Mouse (Mus musculus): ENCODE measurements around the gene Acvrl1.
"Not testable (repeated sequence)": the region's sequence is repeated elsewhere in the genome, so short reads cannot be mapped to it uniquely, and the experiment has no call there.

Gene Acvrl1

GRCm38 (mm10) chr15:101107906-101108671 is 20.2 kb upstream of the Acvrl1 start:
- DNase-seq (ENCODE audit: low spot score): no peak

GRCm38 (mm10) chr15:101113176-101113575 is 15.1 kb upstream of the Acvrl1 start:
- no peak for DNase-seq (ENCODE audit: low spot score)

DNA sequence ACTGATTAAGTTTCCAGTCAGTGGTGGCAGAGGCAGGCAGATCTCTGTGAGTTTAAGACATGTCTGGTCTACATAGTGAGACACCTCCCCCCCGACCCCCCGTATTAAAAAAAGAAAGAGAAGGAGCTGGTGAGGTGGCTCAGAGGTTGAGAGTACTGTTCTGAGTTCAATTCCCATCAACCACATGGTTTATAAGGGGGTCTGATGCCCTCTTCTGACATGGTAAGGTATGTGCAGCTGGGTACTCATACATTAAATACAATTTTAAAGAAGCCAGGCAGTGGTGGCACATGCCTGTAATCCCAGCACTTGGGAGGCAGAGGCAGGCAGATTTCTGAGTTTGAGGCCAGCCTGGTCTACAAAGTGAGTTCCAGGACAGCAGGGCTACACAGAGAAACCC is 14.5 kb upstream of the Acvrl1 start:
- DNase-seq (ENCODE audit: low spot score): not testable (repeated sequence)

GRCm38 (mm10) chr15:101115511-101116110 is 12.7 kb upstream of the Acvrl1 start, which contains the start of gene Ankrd33:
Ankrd33 (plus strand) TSS chr15:101115755.
- DNase-seq (ENCODE audit: low spot score): no peak

- DNase-seq (ENCODE audit: low spot score): peak; percentile 82
Measured at GRCm38 (mm10) chr15:101118399-101119125, 9.8 kb upstream of the Acvrl1 start.

DNA sequence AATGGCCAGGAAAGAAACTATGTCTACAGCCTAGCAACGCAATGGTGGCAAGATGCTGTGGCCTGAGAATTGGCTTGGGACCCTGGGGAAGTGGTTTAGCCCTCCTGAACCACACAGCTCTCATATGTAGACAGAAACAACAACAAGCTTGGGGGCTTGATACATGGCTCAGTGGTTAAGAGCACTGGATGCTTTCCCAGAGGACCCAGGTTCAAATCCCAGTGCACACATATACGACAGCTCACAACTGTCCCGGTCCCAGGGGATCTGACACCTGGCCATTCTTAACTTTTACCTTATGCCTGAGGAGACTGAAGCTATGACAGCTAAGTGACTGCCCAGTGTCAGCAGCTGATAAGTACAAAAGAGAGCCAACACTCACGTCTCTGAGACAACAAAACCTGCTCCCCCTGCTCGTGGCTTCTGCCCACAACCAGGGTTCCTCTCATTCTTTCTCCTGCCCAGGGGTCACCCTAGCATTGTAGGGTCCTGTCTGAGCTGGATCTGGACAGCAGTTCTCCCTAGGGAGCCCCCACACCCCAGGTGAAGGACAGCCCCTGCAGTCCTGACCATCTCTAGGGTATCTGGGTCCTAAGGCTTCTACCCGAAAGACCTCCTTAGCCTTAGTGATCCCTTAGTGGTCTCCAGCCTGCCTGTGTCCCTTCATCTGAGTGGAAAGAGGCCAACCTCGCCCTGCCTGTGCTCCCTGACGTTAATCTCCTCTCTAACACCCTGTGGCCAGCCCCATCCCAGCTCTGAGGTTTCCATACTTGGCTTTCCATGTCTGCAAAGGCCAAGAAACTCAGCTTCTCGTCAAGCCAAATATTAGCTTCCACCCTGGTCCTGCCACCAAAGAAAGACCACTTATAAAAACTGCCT is 6.7 kb upstream of the Acvrl1 start:
- DNase-seq (ENCODE audit: low spot score): no peak

- DNase-seq (ENCODE audit: low spot score): no peak
Measured at GRCm38 (mm10) chr15:101122290-101122589, 6.1 kb upstream of the Acvrl1 start.

DNA sequence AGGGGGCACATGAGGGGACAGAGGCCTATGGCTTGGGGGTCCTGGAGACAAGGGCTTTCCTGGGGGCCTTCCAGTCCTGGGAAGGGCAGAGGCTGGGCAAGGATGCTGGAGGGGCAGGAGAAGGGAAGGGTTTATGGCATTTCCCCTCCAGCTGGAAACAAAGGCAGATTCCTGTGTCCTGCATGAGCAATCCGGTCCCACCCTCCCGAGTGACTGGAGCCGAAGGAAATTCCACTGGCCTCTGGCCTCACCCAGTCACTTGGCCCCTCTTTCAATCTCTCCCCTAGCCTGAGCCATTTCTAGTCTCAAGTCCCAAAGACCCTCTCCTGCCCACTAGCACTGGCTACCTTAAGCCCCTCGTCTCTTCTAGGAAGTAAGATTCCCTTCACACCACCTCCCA is 5.1 kb upstream of the Acvrl1 start:
- no peak for DNase-seq (ENCODE audit: low spot score)

DNA sequence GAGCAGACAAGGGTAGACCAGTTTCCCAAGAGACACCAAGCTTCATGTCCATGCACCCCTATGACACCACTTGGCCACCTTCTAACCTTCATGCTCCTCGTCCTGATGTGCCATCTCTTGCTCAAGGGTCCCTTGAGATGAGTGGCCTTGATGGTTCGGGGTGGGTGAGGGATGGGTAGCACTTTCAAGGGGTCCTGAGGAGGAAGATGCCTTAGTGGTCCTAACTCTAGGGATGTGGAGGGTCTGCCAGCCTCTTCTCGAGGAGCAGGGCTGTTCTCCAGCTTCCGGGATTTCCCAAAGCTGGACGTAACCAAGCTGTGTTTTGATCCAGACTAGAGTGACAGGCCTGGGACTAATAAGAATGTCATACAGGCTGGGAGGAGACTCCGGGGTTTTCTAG is 2.8 kb upstream of the Acvrl1 start:
- DNase-seq (ENCODE audit: low spot score): no peak

- DNase-seq (ENCODE audit: low spot score): no peak
Measured at GRCm38 (mm10) chr15:101126876-101127544, 1.3 kb upstream of the Acvrl1 start.

DNA sequence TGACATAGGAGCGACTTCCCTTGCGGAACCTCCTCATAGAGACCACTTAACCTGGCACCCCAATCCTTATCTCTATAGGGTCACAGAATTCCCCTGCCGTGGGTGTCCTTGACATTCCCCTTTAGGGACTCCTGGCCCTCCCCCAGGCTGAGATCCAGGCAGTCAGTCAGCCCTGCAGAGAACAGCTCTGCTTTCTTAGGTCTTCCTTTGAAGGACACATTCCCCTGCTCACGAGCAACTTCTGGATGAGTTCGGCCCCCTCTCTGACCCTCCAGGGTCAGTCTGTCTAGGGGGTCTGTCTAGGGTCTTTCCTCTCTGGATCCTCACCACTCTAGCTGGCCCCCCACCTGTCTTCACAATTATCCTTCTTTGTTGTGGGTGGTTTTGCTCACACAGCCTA is 1.1 kb downstream of the Acvrl1 start:
- DNase-seq (ENCODE audit: low spot score): no peak

DNA sequence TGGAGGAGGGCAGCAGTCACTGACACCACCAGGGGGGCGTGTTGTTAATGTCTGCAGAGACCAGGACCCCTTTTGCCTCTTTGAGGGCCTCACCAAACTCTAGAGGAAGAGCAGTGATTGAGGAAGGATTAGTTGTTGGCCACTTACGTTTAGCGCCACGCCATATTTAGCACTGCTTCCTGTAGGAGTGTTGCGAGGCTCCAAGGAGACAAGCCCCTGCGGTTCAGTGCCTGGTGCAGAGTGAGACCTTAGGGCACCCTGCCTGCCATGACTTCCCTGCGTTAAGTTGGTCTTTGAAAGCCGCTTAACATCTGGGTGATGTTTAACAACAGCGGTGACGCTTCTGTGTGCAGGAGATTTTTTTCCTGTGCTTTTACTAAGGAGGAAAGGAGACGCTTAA is 3.2 kb downstream of the Acvrl1 start:
- DNase-seq (ENCODE audit: low spot score): no peak

DNA sequence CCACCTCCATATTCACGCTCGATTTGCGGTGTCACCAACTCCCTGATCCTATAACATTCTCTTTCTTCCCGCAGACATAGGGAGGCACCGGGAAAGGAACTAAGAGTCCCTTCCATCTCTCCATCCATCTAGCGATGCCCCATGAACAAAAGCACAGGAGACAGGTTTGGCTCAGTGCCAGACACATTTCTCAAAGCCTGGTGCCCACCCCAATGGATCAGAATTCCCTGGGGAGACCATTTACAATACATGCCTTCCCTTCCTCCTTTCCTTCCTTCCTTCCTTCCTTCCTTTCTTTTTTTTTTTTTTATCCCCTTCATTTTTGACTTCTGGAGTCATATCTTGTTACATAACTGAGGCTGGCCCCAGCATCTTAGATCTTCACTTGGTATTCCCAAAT is 3.7 kb downstream of the Acvrl1 start:
- no peak for DNase-seq (ENCODE audit: low spot score)

GRCm38 (mm10) chr15:101132761-101133160 is 4.4 kb downstream of the Acvrl1 start:
- DNase-seq (ENCODE audit: low spot score): no peak

DNA sequence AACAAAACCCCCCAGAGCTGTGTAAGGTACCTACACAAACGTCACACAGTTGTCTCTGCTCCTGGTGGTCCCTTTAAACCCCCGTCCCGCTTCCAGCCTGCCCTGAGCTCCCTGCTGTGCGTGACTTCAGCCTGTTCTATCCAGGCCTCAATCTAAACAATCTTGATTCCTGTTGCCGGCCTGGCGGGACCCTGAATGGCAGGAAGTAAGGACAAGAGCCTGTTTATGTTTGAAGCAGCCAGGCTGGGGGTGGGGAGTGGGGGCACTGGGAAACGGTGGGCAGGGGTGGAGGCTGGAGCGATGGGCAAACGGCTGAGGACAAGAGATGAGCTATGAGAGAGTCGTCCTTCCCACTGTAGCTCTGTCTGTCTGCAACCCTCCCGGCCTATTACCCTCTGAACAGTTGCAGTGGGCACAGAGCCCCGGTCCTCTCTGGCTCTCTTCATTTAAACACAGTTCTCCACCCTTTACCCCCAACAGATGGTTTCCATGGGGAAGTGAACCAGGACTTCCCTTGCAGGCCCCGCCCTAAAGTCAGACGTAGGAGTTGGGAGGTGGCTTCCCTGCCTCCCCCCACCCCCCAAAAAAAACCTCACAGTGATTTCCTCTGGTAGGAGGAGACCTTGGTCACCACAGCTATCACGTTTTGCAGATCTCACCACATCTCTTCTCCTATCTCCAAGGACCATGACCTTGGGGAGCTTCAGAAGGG is 5.8 kb downstream of the Acvrl1 start:
- DNase-seq (ENCODE audit: low spot score): no peak

DNA sequence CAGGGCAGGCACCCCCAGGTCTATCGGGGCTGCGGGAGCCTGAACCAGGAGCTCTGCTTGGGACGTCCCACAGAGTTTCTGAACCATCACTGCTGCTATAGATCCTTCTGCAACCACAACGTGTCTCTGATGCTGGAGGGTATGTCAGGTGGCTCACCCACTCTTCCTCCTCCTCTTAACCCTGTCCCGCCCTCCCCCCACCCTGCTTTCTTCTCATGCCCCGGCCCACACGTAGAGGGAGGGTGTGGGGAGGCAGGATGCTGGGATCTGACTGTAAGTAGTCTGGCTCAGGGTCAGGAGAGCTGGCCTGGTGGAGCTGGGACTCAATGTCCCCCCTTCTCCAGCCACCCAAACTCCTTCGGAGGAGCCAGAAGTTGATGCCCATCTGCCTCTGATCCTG is 7.1 kb downstream of the Acvrl1 start:
- DNase-seq (ENCODE audit: low spot score): no peak

- DNase-seq (ENCODE audit: low spot score): no peak
Measured at GRCm38 (mm10) chr15:101137455-101137854, 9.1 kb downstream of the Acvrl1 start.

- DNase-seq (ENCODE audit: low spot score): no peak
Measured at GRCm38 (mm10) chr15:101138675-101139074, 10.4 kb downstream of the Acvrl1 start.

DNA sequence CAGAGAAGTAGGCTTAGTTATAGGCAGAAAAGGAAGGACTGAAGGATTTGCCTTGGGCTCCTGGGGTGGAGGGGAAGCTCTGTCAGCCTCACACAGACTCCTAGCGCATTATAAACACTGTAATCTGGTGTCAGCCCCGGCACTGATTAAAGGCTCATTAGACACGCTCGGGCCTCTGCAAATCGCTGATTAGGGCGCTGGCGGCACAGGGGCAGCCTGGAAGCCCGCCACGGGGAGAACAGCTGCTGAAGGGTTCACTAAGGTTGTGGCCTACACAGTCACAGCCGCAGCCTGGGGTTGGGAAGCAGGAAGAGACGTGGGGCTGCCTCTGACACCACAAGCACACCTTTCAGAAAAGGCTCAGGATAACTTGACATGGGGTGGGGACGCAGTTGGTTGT is 11.6 kb downstream of the Acvrl1 start:
- DNase-seq (ENCODE audit: low spot score): peak; percentile 65

DNA sequence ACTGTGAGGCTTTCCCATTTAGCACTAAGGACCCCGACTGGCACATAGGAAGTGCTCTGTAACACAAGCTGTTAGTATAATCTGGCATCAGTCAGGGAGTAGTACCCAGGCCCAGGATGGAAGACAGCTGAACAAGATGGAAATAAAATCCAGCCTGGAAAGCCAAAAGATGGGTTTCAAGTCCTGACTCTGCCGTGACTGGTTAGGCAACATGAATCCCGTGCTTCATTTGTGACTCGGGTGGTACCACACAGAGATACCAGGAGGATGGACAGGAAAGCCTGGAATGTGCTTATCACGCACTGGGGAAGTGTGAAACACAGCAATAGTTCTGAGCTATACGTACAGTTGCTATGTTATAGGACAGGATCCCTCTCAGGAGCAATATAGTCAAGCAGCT is 12.3 kb downstream of the Acvrl1 start:
- DNase-seq (ENCODE audit: low spot score): no peak

DNA sequence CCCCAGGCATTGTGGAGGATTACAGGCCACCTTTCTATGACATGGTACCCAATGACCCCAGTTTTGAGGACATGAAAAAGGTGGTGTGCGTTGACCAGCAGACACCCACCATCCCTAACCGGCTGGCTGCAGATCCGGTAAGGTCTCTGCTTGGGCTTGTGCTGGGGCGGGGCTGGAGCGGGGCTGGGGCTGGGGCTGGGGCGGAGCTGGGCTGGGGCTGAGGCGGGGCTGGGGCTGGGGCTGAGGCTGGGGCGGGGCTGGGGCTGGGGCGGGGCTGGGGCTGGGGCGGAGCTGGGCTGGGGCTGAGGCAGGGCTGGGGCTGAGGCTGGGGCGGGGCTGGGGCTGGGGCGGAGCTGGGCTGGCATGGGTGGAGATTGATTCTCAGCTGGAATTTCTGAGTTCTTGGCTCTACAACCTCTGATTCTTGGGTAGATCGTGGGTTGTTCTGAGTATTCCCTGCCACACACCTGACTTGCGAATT is 12.8 kb downstream of the Acvrl1 start:
- DNase-seq (ENCODE audit: low spot score): peak; percentile 71

Measured in retina, embryonic 14.5 days (tissue).